Mouse (Mus musculus) neural tube, embryonic 15.5 days (tissue): ENCODE results near the gene Sntb2. TPM values are rescaled to one million over a fixed set of nuclear protein-coding genes. Genes with fewer than 3 reads are reported as not detected.
"Not testable (repeated sequence)": the region's sequence is repeated elsewhere in the genome, so short reads cannot be mapped to it uniquely, and the experiment has no call there.

Source experiments
- ATAC-seq: fragments of 200-750 bp; cut with Nextera tagmentation; 2 replicates; pipeline ENCODE4 v1.8.0; 2017; ENCODE audit warnings: mild to moderate bottlenecking, moderate TSS enrichment, moderate library complexity; ENCODE audit not compliant: low FRiP score
- H3K27ac ChIP-seq: fragments of 300-500 bp; sonication (generic); replicated peaks from 2 replicates; pipeline ENCODE4 v1.5.1; 2015; ENCODE audit warnings: mild to moderate bottlenecking, inconsistent platforms
- H3K27me3 ChIP-seq: fragments of 300-500 bp; sonication (generic); replicated peaks from 2 replicates; pipeline ENCODE4 v1.6.1; 2015; ENCODE audit warnings: inconsistent platforms
- H3K36me3 ChIP-seq: fragments of 300-500 bp; sonication (generic); 2 replicates; pipeline ENCODE4 v1.6.1; 2015; ENCODE audit warnings: inconsistent platforms
- H3K4me1 ChIP-seq: fragments of 300-500 bp; sonication (generic); 2 replicates; pipeline ENCODE4 v1.6.1; 2015; ENCODE audit warnings: inconsistent platforms
- H3K4me2 ChIP-seq: fragments of 300-500 bp; sonication (generic); 2 replicates; pipeline ENCODE4 v1.6.1; 2015; ENCODE audit warnings: inconsistent platforms, mild to moderate bottlenecking, moderate library complexity
- H3K4me3 ChIP-seq: fragments of 300-500 bp; sonication (generic); replicated peaks from 2 replicates; pipeline ENCODE4 v1.5.1; 2015; ENCODE audit warnings: mild to moderate bottlenecking, inconsistent platforms
- H3K9ac ChIP-seq: fragments of 300-500 bp; sonication (generic); replicated peaks from 2 replicates; pipeline ENCODE4 v1.6.1; 2015; ENCODE audit warnings: mild to moderate bottlenecking, inconsistent platforms
- H3K9me3 ChIP-seq: fragments of 300-500 bp; sonication (generic); replicated peaks from 2 replicates; pipeline ENCODE4 v1.6.1; 2016; ENCODE audit warnings: inconsistent platforms
- WGBS: fragments of 180-500 bp; shearing (Covaris S2); methylation state at CpG from one replicate; pipeline ENCODE4 v1.1.7; 2015; ENCODE audit warnings: mixed read lengths; 5-methylcytosine and 5-hydroxymethylcytosine counted together
- polyA plus RNA-seq: library from polyadenylated mRNA; unstranded; fragments of >200 nt; fragmentation: Nextera tagmentation; extraction: Ambion mirVana; gene quantifications from 2 replicates; pipeline ENCODE4 v1.2.1, GENCODE M21; 2015

The Sntb2 gene
- polyA plus RNA-seq, 1 experiment from 2014 or later: 6.6 TPM

DNA sequence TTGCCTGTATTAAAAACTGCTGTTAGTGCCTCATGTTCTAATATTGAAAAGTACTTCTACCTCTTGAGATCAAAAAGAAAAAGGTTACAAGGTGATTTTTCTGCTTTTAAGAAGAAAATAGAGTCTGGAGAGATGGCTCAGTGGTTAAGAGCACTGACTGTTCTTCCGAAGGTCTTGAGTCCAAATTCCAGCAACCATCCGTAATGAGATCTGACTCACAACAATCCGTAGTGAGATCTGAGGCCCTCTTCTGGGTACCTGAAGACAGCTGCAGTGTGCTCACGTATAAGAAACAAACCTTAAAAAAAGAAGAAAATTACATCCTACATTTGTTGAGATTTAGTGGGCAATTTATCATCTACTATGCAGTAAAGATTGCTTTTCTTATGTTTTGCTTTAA, 40.9 kb downstream of the Sntb2 start:
- no peak overlapping the region for H3K4me3 ChIP-seq

GRCm38 (mm10) chr8:106978755-106979251, 43.3 kb downstream of the Sntb2 start:
- Histone ChIP-seq H3K9ac (no peak overlapping the region), H3K27ac (0 out of 2 replicates have a peak overlapping the region, but pooled peaks have one; percentile 2), H3K4me1 (0 out of 2 replicates have a peak, but pooled peaks cover 8% of the 10 kb centered on the region), H3K27me3 (peaks cover 7% of the 10 kb centered on the region), H3K9me3 (no peaks in the 10 kb centered on the region), H3K4me3 (no peak overlapping the region), H3K4me2 (no peak overlapping the region), H3K36me3 (0 out of 2 replicates have a peak, but pooled peaks cover 2% of the 10 kb centered on the region)
- WGBS: 34% methylated on average over 2 of the region's 2 CpGs
- peak; percentile 70; the same call in 1 of the 2 replicates for ATAC-seq

More for the DNA sequence above, 40.9 kb downstream of the Sntb2 start:
- Histone ChIP-seq H3K4me2 (no peak overlapping the region), H3K9ac (no peak overlapping the region), H3K36me3 (no peaks in the 10 kb centered on the region), H3K4me1 (0 out of 2 replicates have a peak, but pooled peaks cover 8% of the 10 kb centered on the region), H3K27ac (no peak overlapping the region), H3K27me3 (peaks cover 4% of the 10 kb centered on the region), H3K9me3 (no peaks in the 10 kb centered on the region)
- WGBS: 85% methylated on average over 4 of the region's 4 CpGs
- ATAC-seq: no peak

DNA sequence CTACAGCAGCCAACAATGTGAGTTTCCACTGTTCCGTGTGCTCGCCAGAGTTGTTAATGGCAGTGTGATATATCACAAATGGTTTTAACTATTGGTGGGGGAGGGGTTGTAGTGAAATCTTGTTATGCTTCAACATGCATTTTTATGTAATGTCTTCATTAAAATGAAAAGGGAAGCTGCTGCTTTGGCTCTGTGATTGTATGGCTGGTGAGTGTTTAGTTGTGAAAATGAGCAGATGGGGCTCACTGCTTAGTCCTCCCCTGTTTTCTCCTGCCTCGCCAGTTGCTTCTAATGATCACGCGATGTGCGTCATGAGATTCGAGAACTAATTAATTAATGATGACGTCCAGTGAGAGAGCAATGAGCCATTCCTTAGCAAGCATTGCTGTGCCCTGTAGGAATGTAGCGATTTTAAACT, 49.9 kb downstream of the Sntb2 start:
- ATAC-seq: peak; percentile 84; the same call in 1 of the 2 replicates
- Histone ChIP-seq H3K4me3 (no peak overlapping the region), H3K4me2 (peak overlapping the region; percentile 34; the same call in 1 of the 2 replicates), H3K36me3 (0 out of 2 replicates have a peak, but pooled peaks cover 2% of the 10 kb centered on the region), H3K27ac (peak overlapping the region; percentile 66), H3K4me1 (peaks cover 13% of the 10 kb centered on the region), H3K9ac (no peak overlapping the region), H3K27me3 (peaks cover 3% of the 10 kb centered on the region; the same call in 1 of the 2 replicates), H3K9me3 (no peaks in the 10 kb centered on the region)
- WGBS: 32% methylated on average over 9 of the region's 9 CpGs

DNA sequence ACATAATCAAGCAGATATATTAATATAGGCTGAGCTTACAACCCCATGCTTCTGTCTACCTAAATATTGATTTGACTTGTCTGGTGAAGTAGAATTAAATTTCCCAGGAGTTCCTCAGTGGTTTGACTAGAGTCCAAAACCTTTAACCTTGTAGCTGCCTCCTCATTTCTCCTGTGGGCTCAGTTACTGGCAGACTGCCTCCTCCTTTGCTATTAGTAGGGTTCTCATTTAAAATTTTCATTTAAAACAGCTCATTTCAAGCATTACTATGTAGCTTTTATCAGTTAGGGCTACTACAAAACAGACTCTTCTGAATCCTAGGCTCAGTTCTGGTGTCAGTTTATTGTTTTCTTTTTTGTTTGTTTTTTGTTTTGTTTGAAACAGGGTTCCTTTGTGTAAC, 50.4 kb downstream of the Sntb2 start:
- Histone ChIP-seq H3K9ac (no peak overlapping the region), H3K4me2 (no peak overlapping the region), H3K4me3 (no peak overlapping the region), H3K36me3 (0 out of 2 replicates have a peak, but pooled peaks cover 2% of the 10 kb centered on the region), H3K27ac (peak overlapping the region; percentile 66; the same call in 1 of the 2 replicates), H3K4me1 (peaks cover 13% of the 10 kb centered on the region), H3K27me3 (peaks cover 3% of the 10 kb centered on the region; the same call in 1 of the 2 replicates), H3K9me3 (no peaks in the 10 kb centered on the region)
- ATAC-seq: 0 out of 2 replicates have a peak, but pooled peaks have one; percentile 11

GRCm38 (mm10) chr8:106987557-106987956, 52.0 kb downstream of the Sntb2 start:
- Histone ChIP-seq H3K36me3 (peaks cover 10% of the 10 kb centered on the region), H3K9me3 (no peaks in the 10 kb centered on the region), H3K4me2 (no peak overlapping the region), H3K9ac (no peak overlapping the region), H3K27me3 (0 out of 2 replicates have a peak, but pooled peaks cover 3% of the 10 kb centered on the region), H3K4me1 (peaks cover 13% of the 10 kb centered on the region), H3K4me3 (no peak overlapping the region), H3K27ac (no peak overlapping the region)
- ATAC-seq: no peak

DNA sequence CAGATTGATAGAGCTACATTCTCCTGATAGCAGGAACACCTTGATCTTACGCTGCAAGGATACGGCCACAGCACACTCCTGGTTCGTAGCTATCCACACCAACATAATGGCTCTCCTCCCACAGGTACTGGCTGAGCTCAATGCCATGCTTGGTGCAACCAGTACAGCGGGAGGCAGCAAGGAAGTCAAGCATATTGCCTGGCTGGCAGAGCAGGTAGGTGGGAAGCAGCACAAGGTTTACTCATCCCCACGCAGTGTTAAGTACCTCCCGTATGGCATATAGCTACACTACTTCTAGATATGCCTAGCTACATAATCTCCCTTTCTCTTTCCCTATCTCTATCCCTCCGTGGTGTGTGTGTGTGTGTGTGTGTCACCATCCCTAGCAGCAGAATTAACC, 55.8 kb downstream of the Sntb2 start:
- H3K27ac ChIP-seq: no peak overlapping the region
- H3K4me1 ChIP-seq: no peaks in the 10 kb centered on the region
- no peak overlapping the region for H3K9ac ChIP-seq
- H3K4me2 ChIP-seq: no peak overlapping the region
- H3K9me3 ChIP-seq: no peaks in the 10 kb centered on the region
- no peak for ATAC-seq
- H3K4me3 ChIP-seq: no peak overlapping the region
- H3K36me3 ChIP-seq: peaks cover 8% of the 10 kb centered on the region
- no peaks in the 10 kb centered on the region for H3K27me3 ChIP-seq
- 95% methylated on average over 7 of the region's 7 CpGs for WGBS

GRCm38 (mm10) chr8:106996339-106996738, 60.8 kb downstream of the Sntb2 start:
- WGBS: 87% methylated on average over 4 of the region's 4 CpGs
- H3K9ac ChIP-seq, ATAC-seq: not testable (repeated sequence)

GRCm38 (mm10) chr8:106997416-106997815, 61.9 kb downstream of the Sntb2 start:
- Histone ChIP-seq H3K9ac (no peak overlapping the region), H3K27ac (no peak overlapping the region), H3K4me3 (no peak overlapping the region), H3K4me1 (no peaks in the 10 kb centered on the region), H3K9me3 (no peaks in the 10 kb centered on the region), H3K4me2 (no peak overlapping the region), H3K36me3 (no peaks in the 10 kb centered on the region), H3K27me3 (no peaks in the 10 kb centered on the region)
- no peak for ATAC-seq
- 84% methylated on average over 4 of the region's 4 CpGs for WGBS

More at GRCm38 (mm10) chr8:106996339-106996738, 60.8 kb downstream of the Sntb2 start:
- not testable (repeated sequence) for H3K4me1 ChIP-seq, H3K9me3 ChIP-seq, H3K27ac ChIP-seq, H3K27me3 ChIP-seq, H3K4me3 ChIP-seq, H3K36me3 ChIP-seq, H3K4me2 ChIP-seq

- no peak overlapping the region for H3K9ac ChIP-seq
- H3K27me3 ChIP-seq: no peaks in the 10 kb centered on the region
- WGBS: 71% methylated on average over 1 of the region's 1 CpGs
Measured at GRCm38 (mm10) chr8:106999068-106999467, 63.5 kb downstream of the Sntb2 start.

DNA sequence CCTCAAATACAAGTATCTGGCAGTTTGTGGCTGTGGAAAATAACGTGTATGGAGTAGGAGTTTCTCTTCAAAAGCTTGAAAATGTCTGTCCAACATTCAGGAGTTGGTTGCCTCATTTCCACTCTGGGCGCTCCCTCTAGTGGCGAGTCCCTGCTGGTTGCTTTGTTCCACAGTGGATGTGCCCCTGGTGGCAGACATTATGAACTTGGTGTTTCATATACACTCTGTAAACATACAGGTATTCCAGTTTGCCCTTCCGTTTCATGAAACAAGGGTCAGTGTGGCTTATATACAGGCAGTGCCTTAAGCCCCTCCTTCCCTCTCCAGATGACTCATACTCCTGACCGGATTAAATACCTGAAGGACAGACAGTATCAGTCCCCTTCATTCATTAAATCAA, 67.0 kb downstream of the Sntb2 start:
- Histone ChIP-seq H3K4me3 (no peak overlapping the region), H3K4me1 (no peaks in the 10 kb centered on the region), H3K4me2 (no peak overlapping the region), H3K9ac (no peak overlapping the region), H3K36me3 (no peaks in the 10 kb centered on the region; the same call in 1 of the 2 replicates), H3K27ac (no peak overlapping the region), H3K27me3 (no peaks in the 10 kb centered on the region), H3K9me3 (no peaks in the 10 kb centered on the region)
- peak; percentile 65; the same call in 1 of the 2 replicates for ATAC-seq
- 45% methylated on average over 5 of the region's 5 CpGs for WGBS

More at GRCm38 (mm10) chr8:106999068-106999467, 63.5 kb downstream of the Sntb2 start:
- ATAC-seq: no peak
- H3K4me2 ChIP-seq: no peak overlapping the region
- H3K9me3 ChIP-seq: no peaks in the 10 kb centered on the region
- H3K4me3 ChIP-seq: no peak overlapping the region
- no peak overlapping the region for H3K27ac ChIP-seq
- H3K4me1 ChIP-seq: no peaks in the 10 kb centered on the region
- H3K36me3 ChIP-seq: no peaks in the 10 kb centered on the region

- no peak overlapping the region for H3K4me2 ChIP-seq
- H3K27me3 ChIP-seq: no peaks in the 10 kb centered on the region
- H3K4me1 ChIP-seq: no peaks in the 10 kb centered on the region
- 91% methylated on average over 3 of the region's 3 CpGs for whole genome bisulfite sequencing
- H3K36me3 ChIP-seq: peaks cover 18% of the 10 kb centered on the region; the same call in 1 of the 2 replicates
- no peak overlapping the region for H3K9ac ChIP-seq
- H3K4me3 ChIP-seq: no peak overlapping the region
- H3K27ac ChIP-seq: no peak overlapping the region
- no peak for ATAC-seq
- H3K9me3 ChIP-seq: no peaks in the 10 kb centered on the region
Measured at GRCm38 (mm10) chr8:107007795-107008194, 72.2 kb downstream of the Sntb2 start.

GRCm38 (mm10) chr8:107012666-107013065, 77.1 kb downstream of the Sntb2 start:
- no peak for ATAC-seq
- Histone ChIP-seq H3K36me3 (peaks cover 19% of the 10 kb centered on the region; the same call in 1 of the 2 replicates), H3K9me3 (no peaks in the 10 kb centered on the region), H3K9ac (no peak overlapping the region), H3K4me2 (no peak overlapping the region), H3K27me3 (no peaks in the 10 kb centered on the region), H3K4me1 (no peaks in the 10 kb centered on the region), H3K4me3 (no peak overlapping the region), H3K27ac (no peak overlapping the region)
- WGBS: 100% methylated on average over 2 of the region's 2 CpGs
